Mouse (Mus musculus): ENCODE data around the gene Efnb1.

Gene Efnb1

DNA sequence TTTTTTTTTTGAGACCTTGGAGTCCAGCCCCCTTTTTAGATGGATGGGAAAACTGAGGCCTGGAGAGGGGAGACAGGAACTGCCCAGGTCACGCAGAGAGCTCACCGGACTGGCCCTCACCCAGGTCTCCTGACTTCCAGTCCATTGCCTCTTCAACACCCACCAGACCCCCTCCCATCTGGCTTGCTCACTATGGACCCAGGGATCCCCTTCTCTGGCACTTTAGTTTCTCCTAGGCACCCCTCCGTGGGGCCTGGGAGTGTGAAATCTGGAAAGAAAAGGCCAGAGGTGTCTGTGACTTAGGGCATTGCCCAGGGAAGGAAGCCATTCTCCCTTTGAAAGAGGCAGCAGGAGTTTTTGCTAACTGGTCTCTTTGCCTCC is 17.3 kb downstream of the Efnb1 start:
- DNase-seq (ENCODE audit: inconsistent ontology term), result no peak

DNA sequence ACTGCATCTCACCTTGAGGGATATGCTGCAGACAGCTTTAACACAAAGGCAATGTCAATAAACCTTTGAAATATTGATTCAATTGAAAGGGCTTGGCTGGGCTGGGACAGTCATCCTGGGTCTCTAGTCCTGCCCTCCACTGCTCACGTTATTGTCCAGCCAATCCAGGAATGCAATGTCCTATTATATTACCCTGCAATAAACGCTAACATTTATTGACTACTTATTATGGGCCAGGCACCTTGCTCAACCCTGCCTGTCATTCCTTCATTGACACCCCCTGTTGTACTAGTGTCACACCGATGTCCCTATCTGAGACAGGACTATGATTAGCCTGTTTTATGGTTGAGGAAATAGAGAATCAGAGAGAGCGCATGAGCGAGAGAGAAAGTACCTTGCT is 18.4 kb downstream of the Efnb1 start:
- no peak for DNase-seq (ENCODE audit: inconsistent ontology term)

DNA sequence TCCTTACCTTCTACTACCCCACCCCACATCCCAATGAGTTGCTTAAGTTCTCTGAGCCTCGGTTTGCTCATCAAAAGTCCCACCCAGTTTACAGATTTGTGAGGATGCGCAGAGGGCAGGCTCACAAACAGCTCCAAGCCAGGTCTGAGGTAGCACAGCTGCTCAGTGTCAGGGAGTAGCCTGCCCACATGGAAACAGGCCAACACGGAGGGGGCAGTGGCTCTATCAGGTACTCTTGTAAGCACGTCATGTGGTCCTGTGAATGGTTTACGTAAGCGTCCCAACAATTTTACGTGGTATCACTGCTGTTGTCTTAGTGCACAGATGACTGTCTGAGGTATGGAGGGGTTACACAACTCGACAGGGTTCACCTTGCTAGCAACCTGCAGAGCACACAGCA is 23.1 kb downstream of the Efnb1 start:
- DNase-seq (ENCODE audit: inconsistent ontology term), result no peak

DNA sequence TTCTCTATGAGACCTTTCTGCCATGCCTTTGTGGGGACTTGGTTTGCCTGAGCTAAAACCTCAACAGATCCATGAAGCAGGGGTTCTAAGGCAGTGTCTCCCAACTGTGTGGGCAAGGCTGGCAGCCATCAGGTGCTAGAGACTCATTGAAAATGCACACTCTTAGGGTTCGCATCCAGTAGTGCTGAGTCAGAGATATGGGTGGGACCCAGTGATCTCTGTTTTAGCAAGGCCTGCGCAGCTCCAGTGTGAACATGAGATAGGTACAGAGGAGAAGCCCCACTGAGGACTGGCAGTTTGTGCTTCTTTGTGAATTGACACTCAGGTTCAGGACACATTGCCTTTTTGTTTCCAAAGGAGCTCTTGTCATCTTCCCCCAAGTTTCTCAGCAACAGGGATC is 28.2 kb downstream of the Efnb1 start:
- no peak for DNase-seq (ENCODE audit: inconsistent ontology term)

DNA sequence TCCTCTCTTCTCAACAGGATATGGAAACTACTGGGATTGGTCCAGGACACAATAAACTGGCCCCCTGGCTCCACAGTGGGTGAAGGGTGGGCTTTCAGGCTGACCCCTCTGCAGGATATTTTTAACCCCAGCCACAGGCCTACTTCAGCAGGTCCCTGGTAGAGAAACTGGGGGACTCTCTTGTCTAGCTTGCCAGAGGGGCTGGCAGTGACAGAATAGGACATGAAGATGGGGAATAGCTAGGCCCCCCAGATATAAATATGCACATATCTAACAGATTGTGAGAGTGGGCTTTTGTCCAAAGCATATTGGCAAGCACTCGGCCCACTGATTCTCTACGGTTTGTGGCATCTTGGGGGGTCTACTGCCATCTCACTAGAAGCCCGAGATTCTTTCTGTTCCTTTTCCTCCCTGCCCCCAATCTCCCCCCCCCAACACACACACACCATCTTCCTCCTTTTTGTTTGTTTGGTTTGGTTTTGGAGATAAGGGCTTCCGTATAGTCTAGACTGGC is 29.0 kb downstream of the Efnb1 start:
- no peak for DNase-seq (ENCODE audit: inconsistent ontology term)

DNA sequence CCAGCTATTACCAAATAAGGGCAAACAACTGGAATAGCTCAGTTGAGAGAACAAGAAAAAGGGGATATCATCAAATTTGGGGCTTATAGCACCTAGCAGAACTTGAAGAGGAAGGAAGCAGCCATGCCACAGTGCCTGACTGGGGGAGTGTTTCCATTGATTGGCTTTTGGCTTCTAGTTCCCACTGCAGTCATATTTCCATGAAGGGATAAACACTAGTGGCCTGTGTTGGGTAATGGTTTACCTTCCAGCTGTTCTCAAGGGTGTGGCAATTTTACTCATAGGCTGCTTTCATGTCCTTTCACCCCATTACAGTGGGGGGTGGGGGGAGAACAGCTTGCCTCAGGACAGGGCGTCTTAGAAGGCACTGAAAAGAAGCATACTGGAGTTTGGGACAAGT is 31.1 kb downstream of the Efnb1 start:
- DNase-seq (ENCODE audit: inconsistent ontology term), result no peak

DNA sequence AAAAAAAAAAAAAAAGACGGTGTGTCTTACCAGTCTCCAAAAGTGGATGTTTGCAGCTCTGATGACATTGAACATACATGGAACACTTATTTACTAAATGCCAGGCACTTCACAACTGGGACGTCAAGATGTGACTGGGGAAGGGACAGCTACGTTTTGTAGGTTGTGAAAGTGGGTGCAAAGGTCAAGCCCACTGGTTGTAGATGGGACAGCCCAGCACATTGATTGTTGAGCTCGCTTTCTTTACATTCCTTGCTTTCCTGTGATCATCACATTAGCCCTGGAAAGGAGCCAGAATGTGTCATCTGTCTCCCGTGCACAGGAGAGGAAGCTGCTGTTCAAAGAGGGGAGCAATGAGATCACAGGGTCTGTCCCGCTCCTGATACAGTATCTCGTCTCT is 31.6 kb downstream of the Efnb1 start:
- DNase-seq (ENCODE audit: inconsistent ontology term), result no peak

DNA sequence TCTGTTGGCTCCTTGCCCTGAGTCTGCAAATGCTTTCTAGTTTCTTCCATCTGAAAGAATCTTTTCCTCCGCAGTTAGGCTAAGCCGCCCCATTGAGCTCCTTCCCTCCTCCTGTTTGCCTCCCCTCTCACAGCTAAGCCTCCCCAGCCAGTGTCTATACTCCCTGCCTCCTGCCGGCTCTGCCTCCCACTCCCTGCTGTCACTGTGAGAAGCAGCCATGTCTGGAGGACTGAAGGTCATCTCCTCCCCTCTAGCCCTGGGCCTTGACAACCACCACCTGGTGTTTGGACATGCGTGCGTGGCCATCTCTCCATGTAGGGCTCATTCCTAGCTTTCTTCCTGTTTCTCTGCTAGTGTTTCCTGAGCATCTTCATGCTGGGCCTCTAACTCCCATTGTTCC is 36.4 kb downstream of the Efnb1 start:
- DNase-seq (ENCODE audit: inconsistent ontology term), result no peak

DNA sequence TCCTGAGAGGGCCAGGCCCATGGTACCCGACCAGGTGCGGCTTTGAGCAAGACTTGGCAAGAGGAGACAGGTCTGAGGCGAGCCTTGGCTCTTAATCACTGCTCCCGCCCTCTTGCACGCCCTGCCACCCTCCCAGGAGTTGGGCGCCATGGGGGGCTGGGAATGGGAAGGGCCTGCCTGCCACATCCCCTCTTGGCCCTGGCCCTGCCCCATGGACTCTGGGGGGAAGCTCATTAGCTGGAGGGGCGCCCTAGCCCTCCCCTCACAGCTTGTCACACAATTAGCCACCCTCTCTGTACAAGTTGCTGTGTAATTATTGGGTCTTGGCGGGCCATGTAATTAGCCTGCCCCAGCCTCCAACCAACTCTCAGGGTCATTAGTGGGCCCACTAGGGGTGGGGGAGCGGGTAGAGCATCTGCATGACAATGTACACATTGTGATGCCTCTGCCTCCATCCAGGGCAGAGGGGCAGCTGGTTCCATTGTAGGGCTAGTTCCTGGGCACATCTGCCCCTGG is 49.2 kb downstream of the Efnb1 start:
- no peak for DNase-seq (ENCODE audit: inconsistent ontology term)

DNA sequence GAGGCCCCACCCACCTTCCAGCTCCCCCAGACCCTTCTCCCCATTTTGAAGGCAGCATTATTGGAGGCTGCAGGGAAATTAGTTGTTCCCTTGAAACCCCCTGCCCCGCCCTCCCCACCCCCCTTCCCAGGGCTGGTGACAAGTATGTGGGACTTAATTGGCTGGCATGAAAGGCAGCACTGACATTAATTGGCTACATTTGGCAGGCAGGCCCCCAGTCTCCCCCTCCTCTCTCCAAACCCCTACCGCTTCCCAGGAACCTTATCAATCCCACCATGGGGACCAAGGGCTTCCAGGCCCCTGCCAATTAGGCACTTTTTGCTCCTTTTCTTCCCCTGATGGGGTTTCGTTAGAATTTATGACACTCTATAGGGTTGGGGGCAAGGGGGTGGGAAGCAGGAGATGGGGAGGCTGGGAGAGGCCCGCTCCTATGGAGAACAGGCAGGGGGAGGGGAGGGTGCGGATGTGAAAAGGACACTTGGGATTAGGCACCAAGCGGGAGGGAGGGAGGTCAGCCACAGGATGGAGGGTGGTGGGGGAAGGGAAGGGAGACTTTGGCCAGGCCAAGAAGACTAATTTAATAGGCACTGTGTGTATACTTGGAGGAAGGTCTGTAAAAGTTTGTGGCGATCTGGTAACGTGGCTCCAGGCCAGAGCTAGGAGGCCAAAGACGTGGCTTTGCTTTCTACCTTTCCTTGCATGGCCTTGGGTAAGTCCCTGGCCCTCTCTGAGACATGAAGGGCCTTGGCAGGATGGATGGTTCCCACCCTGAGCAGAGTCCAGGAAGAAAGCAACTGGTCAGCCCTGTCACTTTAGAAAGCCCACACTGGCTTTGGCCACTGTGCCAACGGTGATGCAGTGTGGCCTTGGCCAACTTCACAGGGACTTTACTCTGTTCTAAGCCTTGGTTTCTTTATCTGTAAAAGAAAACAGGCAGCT is 50.8 kb downstream of the Efnb1 start:
- no peak for DNase-seq (ENCODE audit: inconsistent ontology term)

DNA sequence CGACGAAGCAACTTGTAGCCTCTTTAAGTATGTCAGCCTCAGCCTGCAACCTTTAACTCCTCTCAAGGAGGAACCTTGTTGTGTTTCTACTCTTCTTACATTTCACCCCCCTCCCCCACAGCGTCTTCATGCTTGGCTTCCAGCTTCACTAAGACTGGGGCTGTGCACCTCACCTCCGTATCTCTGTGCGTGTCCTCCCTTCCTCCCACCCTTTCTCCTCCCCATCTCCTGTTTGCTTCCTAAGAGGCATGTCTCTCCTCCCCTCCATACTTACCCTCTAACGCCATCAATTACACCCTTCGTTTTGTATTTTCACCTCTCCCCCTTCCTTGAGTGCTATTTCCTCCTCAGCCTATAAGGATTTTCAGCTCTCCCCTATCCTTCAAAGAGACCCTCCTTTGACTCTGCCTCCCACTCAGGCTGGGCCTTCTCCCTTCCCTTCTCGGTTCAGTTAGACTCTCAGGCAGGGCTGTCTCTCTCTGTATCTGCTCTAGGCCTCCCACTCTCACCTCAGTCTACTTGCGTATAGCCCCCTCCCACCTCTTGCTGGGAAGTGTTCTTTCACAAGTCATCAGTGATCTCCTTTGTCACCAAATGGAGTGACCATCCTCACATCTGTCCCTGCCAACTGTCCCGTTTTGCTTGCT is 55.6 kb downstream of the Efnb1 start:
- DNase-seq (ENCODE audit: inconsistent ontology term), result no peak

DNA sequence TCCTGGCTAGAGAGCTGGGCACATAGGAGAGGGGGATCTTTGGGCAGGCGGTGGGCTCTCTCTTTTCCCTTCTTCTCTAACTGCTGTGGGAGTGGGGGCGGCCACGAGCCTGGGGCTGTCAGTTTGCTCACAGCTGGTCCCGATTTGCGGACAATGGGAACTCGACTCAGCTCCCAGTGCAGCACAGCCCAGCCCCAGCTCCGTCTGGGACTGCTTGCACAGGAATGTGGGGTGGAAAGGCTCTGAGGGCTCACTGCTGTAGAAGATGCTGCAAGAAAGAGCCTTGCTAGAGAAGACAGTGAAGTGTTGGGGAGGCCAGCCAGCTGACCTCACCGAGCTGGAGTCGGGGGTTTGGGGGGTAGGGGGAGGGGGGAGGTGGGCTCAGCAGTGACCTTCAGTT is 61.0 kb downstream of the Efnb1 start:
- no peak for DNase-seq (ENCODE audit: inconsistent ontology term)

DNA sequence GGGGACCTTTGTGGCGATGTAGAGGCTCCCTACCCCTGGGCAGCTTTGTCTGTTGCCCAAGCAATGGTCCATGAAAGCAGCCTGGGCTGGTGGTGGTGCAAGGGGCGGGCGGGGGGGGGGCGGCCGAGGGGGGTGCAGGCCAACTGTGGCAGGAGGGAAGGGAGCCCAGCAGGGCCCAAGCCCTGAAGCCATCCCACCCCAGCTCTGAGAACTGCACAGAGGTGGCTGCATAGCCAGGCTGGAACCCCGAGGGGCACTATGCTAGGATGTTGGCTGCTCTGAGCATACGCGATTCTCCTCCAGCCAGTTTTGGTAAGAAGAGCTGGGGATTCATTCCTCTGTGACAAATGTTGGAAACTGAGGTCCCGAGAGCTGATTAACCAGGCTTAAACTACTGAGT is 62.6 kb downstream of the Efnb1 start:
- DNase-seq (ENCODE audit: inconsistent ontology term), result no peak
